Mouse (Mus musculus) intestine, embryonic 14.5 days (tissue): ENCODE measurements around the gene Olfr600. TPM values are rescaled to one million over a fixed set of nuclear protein-coding genes. Genes with fewer than 3 reads are reported as not detected.

Experiments
- polyA plus RNA-seq: library from polyadenylated mRNA; unstranded; fragments of >200 nt; fragmentation: Nextera tagmentation; extraction: Ambion mirVana; gene quantifications from 2 replicates; pipeline ENCODE4 v1.2.1, GENCODE M21; 2014

Olfr600 gene
- polyA plus RNA-seq, 1 experiment from 2014 or later = not detected

Other genes starting within 250 kb of the Olfr600 start
- not detected in 2 replicates for gene Olfr586, start 224.0 kb downstream of the Olfr600 start, polyA plus RNA-seq
- not detected in 2 replicates for gene Olfr588-ps1, start 208.8 kb downstream of the Olfr600 start, polyA plus RNA-seq
- not detected in 2 replicates for gene Olfr589, start 193.3 kb downstream of the Olfr600 start, polyA plus RNA-seq
- not detected in 2 replicates for gene Olfr591, start 171.3 kb downstream of the Olfr600 start, polyA plus RNA-seq
- gene Olfr592, start 164.9 kb downstream of the Olfr600 start, polyA plus RNA-seq = not detected in 2 replicates
- not detected in 2 replicates for gene Olfr593, start 137.8 kb downstream of the Olfr600 start, polyA plus RNA-seq
- not detected in 2 replicates for gene Olfr594, start 132.7 kb downstream of the Olfr600 start, polyA plus RNA-seq
- gene Usp17ld, start 97.2 kb downstream of the Olfr600 start, polyA plus RNA-seq = not detected in 2 replicates
- gene Olfr596, start 44.0 kb downstream of the Olfr600 start, polyA plus RNA-seq = not detected in 2 replicates
- gene Olfr597, start 33.4 kb downstream of the Olfr600 start, polyA plus RNA-seq = not detected in 2 replicates
- not detected in 2 replicates for gene Olfr598, start 26.1 kb downstream of the Olfr600 start, polyA plus RNA-seq
- gene Olfr599, start 13.8 kb downstream of the Olfr600 start, polyA plus RNA-seq = not detected in 2 replicates
- gene Olfr601, start 13.0 kb upstream of the Olfr600 start, polyA plus RNA-seq = not detected in 2 replicates
- gene Olfr603, start 36.5 kb upstream of the Olfr600 start, polyA plus RNA-seq = not detected in 2 replicates
- gene Usp17lc, start 65.4 kb upstream of the Olfr600 start, polyA plus RNA-seq = not detected in 2 replicates
- not detected in 2 replicates for gene Olfr605, start 95.8 kb upstream of the Olfr600 start, polyA plus RNA-seq
- gene Olfr606, start 99.4 kb upstream of the Olfr600 start, polyA plus RNA-seq = not detected in 2 replicates
- not detected in 2 replicates for gene Olfr607, start 114.5 kb upstream of the Olfr600 start, polyA plus RNA-seq
- gene Olfr608, start 120.2 kb upstream of the Olfr600 start, polyA plus RNA-seq = not detected in 2 replicates
- not detected in 2 replicates for gene Olfr609, start 148.4 kb upstream of the Olfr600 start, polyA plus RNA-seq
- not detected in 2 replicates for gene Olfr610, start 162.5 kb upstream of the Olfr600 start, polyA plus RNA-seq
- not detected in 2 replicates for gene Olfr611, start 171.2 kb upstream of the Olfr600 start, polyA plus RNA-seq
- not detected in 2 replicates for gene Olfr612, start 193.0 kb upstream of the Olfr600 start, polyA plus RNA-seq
- not detected in 2 replicates for gene Olfr613, start 198.4 kb upstream of the Olfr600 start, polyA plus RNA-seq
- gene Olfr615, start 206.4 kb upstream of the Olfr600 start, polyA plus RNA-seq = not detected in 2 replicates
- gene Olfr616, start 219.5 kb upstream of the Olfr600 start, polyA plus RNA-seq = not detected in 2 replicates
- gene Olfr617, start 223.4 kb upstream of the Olfr600 start, polyA plus RNA-seq = not detected in 2 replicates
- not detected in 2 replicates for gene Olfr618, start 240.4 kb upstream of the Olfr600 start, polyA plus RNA-seq